Mouse (Mus musculus) E14TG2a.4 (cell line): ENCODE measurements around the gene Anks1b.

Source experiments
- CTCF ChIP-seq: conservative IDR thresholded peaks from 2 replicates; pipeline ENCODE4 v1.5.1; 2014; ENCODE audit warnings: low read length
- NANOG ChIP-seq: IDR thresholded peaks from 2 replicates; pipeline ENCODE4 v1.6.1; 2014; ENCODE audit warnings: borderline replicate concordance, low read length, mixed read lengths
- POU5F1 ChIP-seq: IDR thresholded peaks from 2 replicates; pipeline ENCODE4 v1.6.1; 2014; ENCODE audit warnings: low read length, borderline replicate concordance

DNA sequence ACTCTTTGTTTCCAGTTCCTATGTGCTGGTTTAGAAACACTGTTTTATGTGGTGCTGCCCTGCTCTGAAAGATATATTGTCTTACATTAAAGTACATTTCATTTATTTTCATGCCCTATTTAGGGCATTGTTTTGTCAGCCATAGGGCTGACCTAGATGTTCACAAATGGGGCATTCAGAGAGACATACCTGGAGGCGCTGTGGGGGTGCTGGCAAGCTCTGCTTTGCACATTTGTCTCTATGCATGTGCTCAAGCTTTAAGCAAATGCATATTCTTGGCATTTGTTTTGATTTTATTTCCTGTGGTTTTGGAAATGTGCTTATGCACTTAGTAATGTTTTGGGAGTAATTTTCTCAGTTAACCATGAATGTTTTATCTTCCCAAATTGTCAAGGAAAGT lies 43.8 kb downstream of the Anks1b start:
- no peak for TF ChIP-seq CTCF
- no peak for TF ChIP-seq NANOG
- TF ChIP-seq POU5F1 = no peak
